ENCODE assay signal across 7 mouse cellular contexts in genomic region chr15:79928316-79928715, GRCm38 (mm10). TPM values are rescaled to one million over a fixed set of nuclear protein-coding genes. Genes with fewer than 3 reads are reported as not detected.
A peak's percentile ranks its signal among the peaks of the same experiment; 100 is the strongest.
DNase-seq lines count a peak whose midpoint lies in the region; ATAC-seq lines count a peak whose summit lies in the region.

No protein-coding gene starts in this region.

- DNase-seq in forebrain, embryonic 11.5 days (ENCODE audit: low spot score) = no peak
- DNase-seq in layer of hippocampus, postnatal 25 days (ENCODE audit: extremely low spot score in 1 of 2, low spot score in 1 of 2) = no peak
- DNase-seq in Muller cell, postnatal 12 days (ENCODE audit: inconsistent ontology term) = no peak

- peak overlapping the region; percentile 87; the same call in 1 of the 2 replicates for H3K4me2 ChIP-seq in forebrain, embryonic 11.5 days (ENCODE audit: low read depth, low read length, severe bottlenecking)
- H3K4me2 ChIP-seq in limb, embryonic 12.5 days = peak overlapping the region; percentile 76
- H3K4me2 ChIP-seq in stomach, embryonic 14.5 days (replicated peaks; ENCODE audit: low read depth, low read length) = peak overlapping the region; percentile 50; the same call in 1 of the 2 replicates

- peaks cover 45% of the 10 kb centered on the region for H3K4me1 ChIP-seq in megakaryocyte, embryonic 14.5 days
- peaks cover 4% of the 10 kb centered on the region for H3K4me1 ChIP-seq in forebrain, embryonic 11.5 days (replicated peaks; ENCODE audit: control insufficient read depth, insufficient read depth, low read length)
- H3K4me1 ChIP-seq in limb, embryonic 12.5 days (replicated peaks) = peaks cover 13% of the 10 kb centered on the region; the same call in 1 of the 2 replicates
- H3K4me1 ChIP-seq in stomach, embryonic 14.5 days (ENCODE audit: control insufficient read depth, insufficient read depth, low read length) = 0 out of 2 replicates have a peak, but pooled peaks cover 10% of the 10 kb centered on the region

- H3K4me3 ChIP-seq in megakaryocyte, embryonic 14.5 days (replicated peaks) = peak overlapping the region; percentile 91
- H3K4me3 ChIP-seq in forebrain, embryonic 11.5 days (ENCODE audit: low read depth, low read length) = no peak overlapping the region
- peak overlapping the region; percentile 58 for H3K4me3 ChIP-seq in limb, embryonic 12.5 days (replicated peaks)
- peak overlapping the region; percentile 39; the same call in 1 of the 2 replicates for H3K4me3 ChIP-seq in stomach, embryonic 14.5 days (ENCODE audit: low read depth, low read length)

- no peak overlapping the region for H3K9ac ChIP-seq in forebrain, embryonic 11.5 days (ENCODE audit: low read length)
- no peak overlapping the region for H3K9ac ChIP-seq in limb, embryonic 12.5 days (replicated peaks)
- H3K9ac ChIP-seq in stomach, embryonic 14.5 days (replicated peaks; ENCODE audit: low read depth, low read length) = peak overlapping the region; percentile 34; the same call in 1 of the 2 replicates

- WGBS in forebrain, embryonic 11.5 days = 89% methylated on average over 3 of the region's 3 CpGs
- 91% methylated on average over 3 of the region's 3 CpGs for WGBS in limb, embryonic 12.5 days
- 77% methylated on average over 3 of the region's 3 CpGs for WGBS in stomach, embryonic 14.5 days

- peaks cover 33% of the 10 kb centered on the region for H3K27me3 ChIP-seq in megakaryocyte, embryonic 14.5 days (replicated peaks)
- H3K27me3 ChIP-seq in forebrain, embryonic 11.5 days (ENCODE audit: control insufficient read depth, insufficient read depth, low read length) = peaks cover 9% of the 10 kb centered on the region
- H3K27me3 ChIP-seq in limb, embryonic 12.5 days = peaks cover 45% of the 10 kb centered on the region
- H3K27me3 ChIP-seq in stomach, embryonic 14.5 days (ENCODE audit: control insufficient read depth, insufficient read depth, low read length) = peaks cover 9% of the 10 kb centered on the region

- H3K9me3 ChIP-seq in megakaryocyte, embryonic 14.5 days = no peaks in the 10 kb centered on the region
- H3K9me3 ChIP-seq in forebrain, embryonic 11.5 days (ENCODE audit: control insufficient read depth, low read length) = no peaks in the 10 kb centered on the region
- no peaks in the 10 kb centered on the region for H3K9me3 ChIP-seq in limb, embryonic 12.5 days
- H3K9me3 ChIP-seq in stomach, embryonic 14.5 days (ENCODE audit: control insufficient read depth, low read depth, low read length) = no peaks in the 10 kb centered on the region

- peaks cover 38% of the 10 kb centered on the region for H3K36me3 ChIP-seq in megakaryocyte, embryonic 14.5 days (replicated peaks; ENCODE audit: low read length)
- no peaks in the 10 kb centered on the region for H3K36me3 ChIP-seq in forebrain, embryonic 11.5 days (ENCODE audit: control insufficient read depth, insufficient read depth, low read length)
- H3K36me3 ChIP-seq in limb, embryonic 12.5 days = no peaks in the 10 kb centered on the region
- H3K36me3 ChIP-seq in stomach, embryonic 14.5 days (ENCODE audit: control insufficient read depth, insufficient read depth, low read length) = no peaks in the 10 kb centered on the region

- H3K27ac ChIP-seq in forebrain, embryonic 11.5 days (ENCODE audit: low read depth, low read length) = peak overlapping the region; percentile 10; the same call in 1 of the 2 replicates
- peak overlapping the region; percentile 53; the same call in 1 of the 2 replicates for H3K27ac ChIP-seq in limb, embryonic 12.5 days
- H3K27ac ChIP-seq in stomach, embryonic 14.5 days (ENCODE audit: low read length) = 0 out of 2 replicates have a peak overlapping the region, but pooled peaks have one; percentile 49

- no peak for ATAC-seq in megakaryocyte, adult 5-6 weeks (ENCODE audit: poor library complexity, severe bottlenecking)
- no peak for ATAC-seq in forebrain, embryonic 11.5 days (replicated peaks; ENCODE audit: low FRiP score)
- ATAC-seq in limb, embryonic 12.5 days (ENCODE audit: insufficient number of reproducible peaks, insufficient read depth, low FRiP score, low TSS enrichment, low read depth) = no peak
- ATAC-seq in stomach, embryonic 14.5 days (ENCODE audit: insufficient number of reproducible peaks, insufficient read depth, low FRiP score, low read depth) = no peak

RNA-seq across cellular contexts. Expression of gene Apobec3, which starts 36.9 kb away (rescaled TPM):
- 0.81 and 1.1 TPM in 2 replicates for polyA plus RNA-seq in megakaryocyte, embryonic 14.5 days (2012; ENCODE audit: insufficient read depth, low replicate concordance)
- total RNA-seq in megakaryocyte, adult 5-6 weeks (2015) = 129 and 148 TPM in 2 replicates
- total RNA-seq in megakaryocyte, adult 5-6 weeks (2017) = 124 and 125 TPM in 2 replicates
- polyA plus RNA-seq in forebrain, embryonic 11.5 days (2014; fragmentation: Nextera tagmentation; extraction: Ambion mirVana) = 10.0 and 10.6 TPM in 2 replicates
- 11.0 and 11.8 TPM in 2 replicates for polyA plus RNA-seq in limb, embryonic 12.5 days (2016; fragmentation: Nextera tagmentation; extraction: Ambion mirVana)
- polyA plus RNA-seq in stomach, embryonic 14.5 days (2014; fragmentation: Nextera tagmentation; extraction: Ambion mirVana) = 17.4 and 18.4 TPM in 2 replicates
- 1 to 10 TPM; 3.7 to 5.0 TPM for total RNA-seq in layer of hippocampus, postnatal 25 days (2021)

RNA-seq across cellular contexts. Expression of gene Cbx7, which starts 42.6 kb away (rescaled TPM):
- 2.2 and 5.7 TPM in 2 replicates for polyA plus RNA-seq in megakaryocyte, embryonic 14.5 days (2012; ENCODE audit: insufficient read depth, low replicate concordance)
- 4.9 and 5.5 TPM in 2 replicates for total RNA-seq in megakaryocyte, adult 5-6 weeks (2015)
- 3.9 and 7.0 TPM in 2 replicates for total RNA-seq in megakaryocyte, adult 5-6 weeks (2017)
- polyA plus RNA-seq in forebrain, embryonic 11.5 days (2014; fragmentation: Nextera tagmentation; extraction: Ambion mirVana) = 2.5 and 3.3 TPM in 2 replicates
- 2.0 and 2.5 TPM in 2 replicates for polyA plus RNA-seq in limb, embryonic 12.5 days (2016; fragmentation: Nextera tagmentation; extraction: Ambion mirVana)
- polyA plus RNA-seq in stomach, embryonic 14.5 days (2014; fragmentation: Nextera tagmentation; extraction: Ambion mirVana) = 5.0 and 5.8 TPM in 2 replicates
- 10 to 100 TPM; 32.1 to 35.7 TPM for total RNA-seq in layer of hippocampus, postnatal 25 days (2021)
